Mouse (Mus musculus): ENCODE results near the gene Mif4gd.

- TF ChIP-seq POLR2A (IDR thresholded peaks at IDR 0.05; ENCODE audit: low read depth, low read length) (no peak), CTCF (IDR thresholded peaks at IDR 0.05; ENCODE audit: extremely low read depth, insufficient read length, insufficient replicate concordance, low read depth, low read length) (no peak)
Measured at GRCm38 (mm10) chr11:115632862-115633261, 20.1 kb upstream of the Mif4gd start.
